Mouse (Mus musculus): ENCODE data around the gene Crip2. TPM values are rescaled to one million over a fixed set of nuclear protein-coding genes. Genes with fewer than 3 reads are reported as not detected.

The Crip2 gene
- polyA plus RNA-seq, 1 experiment from 2014 or later = 211 TPM

Other genes starting within 250 kb of the Crip2 start
- gene Jag2, start 210.5 kb upstream of the Crip2 start, polyA plus RNA-seq (2014; fragmentation: Nextera tagmentation; extraction: Ambion mirVana) = 5.4 and 5.9 TPM in 2 replicates
- gene Nudt14, start 198.1 kb upstream of the Crip2 start, polyA plus RNA-seq (2014; fragmentation: Nextera tagmentation; extraction: Ambion mirVana) = 61.2 and 67.8 TPM in 2 replicates
- gene Btbd6, start 163.8 kb upstream of the Crip2 start, polyA plus RNA-seq (2014; fragmentation: Nextera tagmentation; extraction: Ambion mirVana) = 21.8 TPM in 2 replicates
- gene Brf1, start 139.5 kb upstream of the Crip2 start, polyA plus RNA-seq (2014; fragmentation: Nextera tagmentation; extraction: Ambion mirVana) = 53.3 and 58.5 TPM in 2 replicates
- 22.1 and 25.1 TPM in 2 replicates for gene Pacs2, start 125.7 kb upstream of the Crip2 start, polyA plus RNA-seq (2014; fragmentation: Nextera tagmentation; extraction: Ambion mirVana)
- gene Tex22, start 65.7 kb upstream of the Crip2 start, polyA plus RNA-seq (2014; fragmentation: Nextera tagmentation; extraction: Ambion mirVana) = not detected in 2 replicates
- 21.5 and 21.9 TPM in 2 replicates for gene Mta1, start 42.0 kb upstream of the Crip2 start, polyA plus RNA-seq (2014; fragmentation: Nextera tagmentation; extraction: Ambion mirVana)
- 53.3 and 58.2 TPM in 2 replicates for gene Crip1, start 6.1 kb downstream of the Crip2 start, polyA plus RNA-seq (2014; fragmentation: Nextera tagmentation; extraction: Ambion mirVana)
- gene Tedc1, start 16.2 kb downstream of the Crip2 start, polyA plus RNA-seq (2014; fragmentation: Nextera tagmentation; extraction: Ambion mirVana) = 30.6 and 36.0 TPM in 2 replicates
- gene Tmem121, start 45.7 kb downstream of the Crip2 start, polyA plus RNA-seq (2014; fragmentation: Nextera tagmentation; extraction: Ambion mirVana) = 13.2 and 13.7 TPM in 2 replicates

Measured in neural tube, embryonic 11.5 days (tissue).